Mouse (Mus musculus) neural tube, embryonic 11.5 days (tissue): ENCODE results near the gene Tmem270. TPM values are rescaled to one million over a fixed set of nuclear protein-coding genes. Genes with fewer than 3 reads are reported as not detected.
"Not testable (repeated sequence)": the region's sequence is repeated elsewhere in the genome, so short reads cannot be mapped to it uniquely, and the experiment has no call there.

Experiments used
- ATAC-seq: fragments of 200-750 bp; cut with Nextera tagmentation; 2 replicates; pipeline ENCODE4 v1.8.0; 2017; ENCODE audit warnings: moderate number of reproducible peaks, mild to moderate bottlenecking, moderate TSS enrichment, moderate library complexity; ENCODE audit not compliant: insufficient read depth, low FRiP score, low TSS enrichment
- DNase-seq: peaks from one replicate; pipeline ENCODE4 v3.0.0-alpha.2; 2015; ENCODE audit warnings: low spot score
- H3K27ac ChIP-seq: fragments of 300-500 bp; sonication (generic); 2 replicates; pipeline ENCODE4 v1.5.1; 2014; ENCODE audit warnings: low read depth, mild to moderate bottlenecking, low read length
- H3K27me3 ChIP-seq: fragments of 300-500 bp; sonication (generic); 2 replicates; pipeline ENCODE4 v1.6.1; 2014; ENCODE audit warnings: mild to moderate bottlenecking, low read length, mixed read lengths; ENCODE audit not compliant: control insufficient read depth, insufficient read depth
- H3K36me3 ChIP-seq: fragments of 300-500 bp; sonication (generic); 2 replicates; pipeline ENCODE4 v1.6.1; 2014; ENCODE audit warnings: mild to moderate bottlenecking, low read length, moderate library complexity, mixed read lengths; ENCODE audit not compliant: control insufficient read depth, insufficient read depth
- H3K4me1 ChIP-seq: fragments of 300-500 bp; sonication (generic); 2 replicates; pipeline ENCODE4 v1.6.1; 2014; ENCODE audit warnings: low read length, mixed read lengths; ENCODE audit not compliant: control insufficient read depth, insufficient read depth
- H3K4me2 ChIP-seq: fragments of 300-500 bp; sonication (generic); 2 replicates; pipeline ENCODE4 v1.6.1; 2014; ENCODE audit warnings: low read depth, mild to moderate bottlenecking, moderate library complexity
- H3K4me3 ChIP-seq: fragments of 300-500 bp; sonication (generic); 2 replicates; pipeline ENCODE4 v1.5.1; 2014; ENCODE audit warnings: low read depth, low read length
- H3K9ac ChIP-seq: fragments of 300-500 bp; sonication (generic); 2 replicates; pipeline ENCODE4 v1.6.1; 2014; ENCODE audit warnings: mild to moderate bottlenecking, low read length
- H3K9me3 ChIP-seq: fragments of 300-500 bp; sonication (generic); 2 replicates; pipeline ENCODE4 v1.6.1; 2016; ENCODE audit warnings: low read length; ENCODE audit not compliant: control insufficient read depth
- WGBS: fragments of 180-500 bp; shearing (Covaris S2); extraction: QIAGEN DNeasy Blood & Tissue Kit; methylation state at CpG from one replicate; pipeline ENCODE4 v1.1.7; 2014; 5-methylcytosine and 5-hydroxymethylcytosine counted together
- polyA plus RNA-seq: library from polyadenylated mRNA; unstranded; fragments of >200 nt; fragmentation: Nextera tagmentation; extraction: Ambion mirVana; gene quantifications from 2 replicates; pipeline ENCODE4 v1.2.1, GENCODE M21; 2014

The Tmem270 gene
- polyA plus RNA-seq, 1 experiment from 2014 or later: not detected

GRCm38 (mm10) chr5:134944179-134944578, 37.6 kb upstream of the Tmem270 start:
- Histone ChIP-seq H3K27ac (no peak overlapping the region), H3K4me2 (no peak overlapping the region), H3K27me3 (peaks cover 22% of the 10 kb centered on the region), H3K36me3 (no peaks in the 10 kb centered on the region), H3K4me3 (no peak overlapping the region), H3K9me3 (no peaks in the 10 kb centered on the region), H3K9ac (no peak overlapping the region), H3K4me1 (no peaks in the 10 kb centered on the region; the same call in 1 of the 2 replicates)
- DNase-seq: no peak
- no peak for ATAC-seq
- WGBS: 78% methylated on average over 5 of the region's 5 CpGs

- 82% methylated on average over 2 of the region's 2 CpGs for WGBS
- DNase-seq (no peak), ATAC-seq (no peak)
- Histone ChIP-seq H3K4me1 (no peaks in the 10 kb centered on the region; the same call in 1 of the 2 replicates), H3K9ac (no peak overlapping the region), H3K36me3 (no peaks in the 10 kb centered on the region), H3K4me2 (no peak overlapping the region), H3K9me3 (no peaks in the 10 kb centered on the region), H3K27ac (no peak overlapping the region), H3K27me3 (peaks cover 22% of the 10 kb centered on the region), H3K4me3 (no peak overlapping the region)
These were observed 36.2 kb upstream of the Tmem270 start for GRCm38 (mm10) chr5:134942740-134943139.

DNA sequence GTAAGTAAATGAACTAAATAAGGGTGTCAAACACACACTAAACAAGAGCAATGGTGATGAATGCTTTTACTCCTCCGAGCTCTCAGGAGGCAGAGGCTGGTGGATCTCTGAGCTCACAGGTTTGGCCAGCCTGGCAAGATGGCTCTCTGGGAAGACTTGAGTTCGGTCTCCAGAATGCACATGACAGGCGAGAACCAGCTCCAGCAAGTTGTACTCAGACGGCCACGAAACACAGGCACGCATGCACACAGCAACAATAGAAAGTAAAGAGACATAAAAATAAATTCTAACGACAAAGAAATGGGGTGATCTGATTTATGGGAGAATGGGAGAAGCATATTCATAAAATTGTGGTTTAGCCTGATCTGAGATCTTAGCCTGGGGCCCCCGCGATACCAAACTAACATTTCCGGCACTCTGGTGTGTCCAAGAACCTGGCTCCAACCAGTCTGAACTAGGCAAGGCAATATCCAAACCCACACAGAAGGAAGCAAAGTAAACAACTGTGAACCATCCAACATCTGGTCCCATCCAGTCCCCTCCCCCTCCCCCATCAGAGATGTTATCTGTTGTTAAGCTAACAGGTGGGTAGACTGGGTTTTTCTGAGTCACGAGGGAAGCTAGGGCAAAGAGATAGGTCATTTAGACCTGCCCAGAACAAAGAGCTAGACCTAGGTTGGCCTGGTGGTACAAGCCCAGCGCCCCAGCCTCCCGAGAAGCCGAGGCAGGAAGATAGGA, 35.1 kb upstream of the Tmem270 start:
- H3K27me3 ChIP-seq: peaks cover 16% of the 10 kb centered on the region
- no peak for DNase-seq
- no peaks in the 10 kb centered on the region; the same call in 1 of the 2 replicates for H3K4me1 ChIP-seq
- H3K27ac ChIP-seq: no peak overlapping the region
- no peak overlapping the region for H3K9ac ChIP-seq
- no peak for ATAC-seq
- H3K9me3 ChIP-seq: no peaks in the 10 kb centered on the region
- WGBS: 80% methylated on average over 14 of the region's 14 CpGs
- H3K4me2 ChIP-seq: no peak overlapping the region
- no peak overlapping the region for H3K4me3 ChIP-seq
- no peaks in the 10 kb centered on the region for H3K36me3 ChIP-seq

GRCm38 (mm10) chr5:134939554-134939953, 33.0 kb upstream of the Tmem270 start:
- WGBS: 93% methylated on average over 2 of the region's 7 CpGs
- not testable (repeated sequence) for H3K9ac ChIP-seq, H3K4me1 ChIP-seq, H3K4me2 ChIP-seq, H3K4me3 ChIP-seq, H3K27ac ChIP-seq, ATAC-seq, H3K36me3 ChIP-seq, H3K27me3 ChIP-seq, H3K9me3 ChIP-seq, DNase-seq

DNA sequence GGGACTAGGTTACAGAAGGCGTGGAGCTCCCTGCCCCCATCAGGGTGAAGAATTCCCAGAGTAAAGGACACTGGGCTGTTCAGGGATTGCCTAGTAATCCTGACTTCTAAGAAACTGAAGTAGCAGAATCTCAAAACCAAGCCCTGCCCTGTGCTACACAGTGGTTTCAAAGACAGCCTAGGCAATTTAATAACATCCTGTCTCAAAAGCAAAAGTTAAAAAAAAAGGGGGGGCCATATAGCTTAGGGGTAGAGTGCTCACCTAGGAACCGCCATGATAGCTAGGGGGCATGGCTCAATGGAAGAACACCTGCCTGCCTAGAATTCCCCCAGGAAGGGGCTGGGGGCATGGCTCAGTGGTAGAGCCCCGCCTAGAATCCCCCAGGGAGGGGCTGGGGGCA, 32.5 kb upstream of the Tmem270 start:
- H3K4me3 ChIP-seq: no peak overlapping the region
- WGBS: 73% methylated on average over 3 of the region's 3 CpGs
- no peak overlapping the region for H3K4me2 ChIP-seq
- no peaks in the 10 kb centered on the region for H3K27me3 ChIP-seq
- DNase-seq (no peak), ATAC-seq (no peak)
- H3K36me3 ChIP-seq: no peaks in the 10 kb centered on the region
- H3K9ac ChIP-seq: no peak overlapping the region
- H3K9me3 ChIP-seq: no peaks in the 10 kb centered on the region
- no peaks in the 10 kb centered on the region for H3K4me1 ChIP-seq
- no peak overlapping the region for H3K27ac ChIP-seq

- H3K4me2 ChIP-seq: no peak overlapping the region
- no peaks in the 10 kb centered on the region for H3K9me3 ChIP-seq
- H3K36me3 ChIP-seq: no peaks in the 10 kb centered on the region
- no peak for DNase-seq
- no peaks in the 10 kb centered on the region for H3K4me1 ChIP-seq
- H3K4me3 ChIP-seq: no peak overlapping the region
- ATAC-seq: no peak
- WGBS: 89% methylated on average over 6 of the region's 6 CpGs
- no peak overlapping the region for H3K9ac ChIP-seq
- no peaks in the 10 kb centered on the region for H3K27me3 ChIP-seq
- H3K27ac ChIP-seq: no peak overlapping the region
These were observed 30.2 kb upstream of the Tmem270 start for GRCm38 (mm10) chr5:134936626-134937185.

GRCm38 (mm10) chr5:134936051-134936450, 29.5 kb upstream of the Tmem270 start:
- ATAC-seq (no peak), DNase-seq (no peak)
- 95% methylated on average over 6 of the region's 6 CpGs for WGBS
- H3K4me2 ChIP-seq: no peak overlapping the region
- no peaks in the 10 kb centered on the region for H3K27me3 ChIP-seq
- no peak overlapping the region for H3K4me3 ChIP-seq
- no peaks in the 10 kb centered on the region for H3K36me3 ChIP-seq
- no peak overlapping the region for H3K9ac ChIP-seq
- no peak overlapping the region for H3K27ac ChIP-seq
- H3K4me1 ChIP-seq: no peaks in the 10 kb centered on the region
- H3K9me3 ChIP-seq: no peaks in the 10 kb centered on the region

GRCm38 (mm10) chr5:134934666-134935065, 28.1 kb upstream of the Tmem270 start:
- no peak for ATAC-seq
- WGBS: 85% methylated on average over 3 of the region's 3 CpGs

GRCm38 (mm10) chr5:134933686-134934085, 27.2 kb upstream of the Tmem270 start:
- not testable (repeated sequence) for DNase-seq, H3K9me3 ChIP-seq, H3K27ac ChIP-seq, H3K4me3 ChIP-seq, H3K4me1 ChIP-seq, H3K9ac ChIP-seq, H3K36me3 ChIP-seq, ATAC-seq, H3K27me3 ChIP-seq, H3K4me2 ChIP-seq
- 82% methylated on average over 5 of the region's 5 CpGs for WGBS

More at GRCm38 (mm10) chr5:134934666-134935065, 28.1 kb upstream of the Tmem270 start:
- no peak overlapping the region for H3K27ac ChIP-seq
- H3K36me3 ChIP-seq: no peaks in the 10 kb centered on the region
- H3K4me3 ChIP-seq: no peak overlapping the region
- no peaks in the 10 kb centered on the region for H3K4me1 ChIP-seq
- no peak overlapping the region for H3K9ac ChIP-seq
- no peak for DNase-seq
- no peak overlapping the region for H3K4me2 ChIP-seq
- H3K9me3 ChIP-seq: no peaks in the 10 kb centered on the region
- H3K27me3 ChIP-seq: no peaks in the 10 kb centered on the region
